Mouse (Mus musculus): ENCODE results near the gene Slc35a5. TPM values are rescaled to one million over a fixed set of nuclear protein-coding genes. Genes with fewer than 3 reads are reported as not detected.

Gene Slc35a5
- polyA plus RNA-seq, 1 experiment from 2014 or later, result 12.8 TPM

- H3K9me3 ChIP-seq (ENCODE audit: control insufficient read depth, low read length), result no peaks in the 10 kb centered on the region
- H3K4me3 ChIP-seq (ENCODE audit: low read depth, low read length), result peak overlapping the region; percentile 13; the same call in 1 of the 2 replicates
- no peaks in the 10 kb centered on the region for H3K36me3 ChIP-seq (ENCODE audit: control insufficient read depth, insufficient read depth, low read length)
- 73% methylated on average over 2 of the region's 2 CpGs for WGBS
- no peaks in the 10 kb centered on the region for H3K27me3 ChIP-seq (ENCODE audit: control insufficient read depth, insufficient read depth, low read length)
- DNase-seq (ENCODE audit: low spot score) (no peak), ATAC-seq (ENCODE audit: low FRiP score, low TSS enrichment) (no peak)
- peak overlapping the region; percentile 58 for H3K4me2 ChIP-seq (replicated peaks; ENCODE audit: low read depth)
- H3K4me1 ChIP-seq (replicated peaks; ENCODE audit: control insufficient read depth, insufficient read depth), result no peaks in the 10 kb centered on the region
- H3K27ac ChIP-seq (replicated peaks), result no peak overlapping the region
- no peak for TF ChIP-seq CTCF (IDR thresholded peaks at IDR 0.05; ENCODE audit: low read depth)
- TF ChIP-seq EP300 (optimal IDR thresholded peaks at IDR 0.05), result no peak
- H3K9ac ChIP-seq (ENCODE audit: low read length), result no peak overlapping the region
Observed at GRCm38 (mm10) chr16:45097467-45097866, 61.0 kb downstream of the Slc35a5 start.

DNA sequence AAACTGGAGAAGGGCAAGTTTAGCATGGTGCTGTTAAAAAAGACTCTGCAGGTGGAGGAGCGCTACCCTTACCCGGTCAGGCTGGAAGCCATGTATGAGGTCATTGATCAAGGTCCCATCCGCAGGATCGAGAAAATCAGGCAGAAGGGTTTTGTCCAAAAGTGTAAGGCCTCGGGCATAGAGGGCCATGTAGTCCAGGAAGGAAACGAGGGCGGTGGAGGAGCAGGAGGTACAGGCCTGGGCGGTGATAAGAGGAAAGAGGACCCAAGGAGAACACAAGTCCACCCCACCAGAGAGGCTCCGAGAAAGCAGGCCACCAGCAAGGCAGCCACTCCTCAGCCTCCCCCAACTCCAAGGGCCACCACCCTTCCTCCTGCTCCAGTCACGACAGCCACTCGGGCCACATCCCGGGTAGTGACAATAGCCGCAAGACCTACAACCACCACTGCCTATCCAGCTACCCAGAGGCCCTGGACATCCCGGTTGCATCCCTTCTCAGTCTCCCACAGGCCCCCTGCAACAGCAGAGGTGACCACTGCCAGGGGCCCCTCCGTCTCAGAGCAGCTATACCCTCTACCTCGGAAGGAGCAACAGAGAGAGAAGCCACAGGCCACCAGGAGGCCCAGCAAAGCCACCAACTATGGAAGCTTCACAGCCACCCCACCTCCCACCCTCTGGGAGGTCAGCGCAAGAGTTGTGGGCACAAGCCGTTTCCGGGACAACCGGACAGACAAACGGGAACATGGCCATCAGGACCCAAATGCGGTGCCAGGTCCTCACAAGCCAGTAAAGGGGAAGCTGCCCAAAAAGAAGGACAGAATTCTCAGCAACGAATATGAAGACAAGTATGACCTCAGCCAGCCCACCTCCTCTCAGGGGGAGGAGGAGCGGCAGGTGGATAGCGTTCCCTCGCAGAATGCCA, 62.7 kb downstream of the Slc35a5 start:
- Histone ChIP-seq H3K27me3 (ENCODE audit: control insufficient read depth, insufficient read depth, low read length) (no peaks in the 10 kb centered on the region), H3K36me3 (ENCODE audit: control insufficient read depth, insufficient read depth, low read length) (no peaks in the 10 kb centered on the region), H3K27ac (replicated peaks) (no peak overlapping the region), H3K9ac (ENCODE audit: low read length) (no peak overlapping the region), H3K9me3 (ENCODE audit: control insufficient read depth, low read length) (no peaks in the 10 kb centered on the region), H3K4me3 (ENCODE audit: low read depth, low read length) (peak overlapping the region; percentile 10; the same call in 1 of the 2 replicates), H3K4me2 (replicated peaks; ENCODE audit: low read depth) (peak overlapping the region; percentile 58), H3K4me1 (replicated peaks; ENCODE audit: control insufficient read depth, insufficient read depth) (no peaks in the 10 kb centered on the region)
- ATAC-seq (ENCODE audit: low FRiP score, low TSS enrichment) (no peak), DNase-seq (ENCODE audit: low spot score) (no peak)
- 87% methylated on average over 26 of the region's 26 CpGs for WGBS
- TF ChIP-seq EP300 (optimal IDR thresholded peaks at IDR 0.05), result no peak
- TF ChIP-seq CTCF (IDR thresholded peaks at IDR 0.05; ENCODE audit: low read depth), result no peak

- peak overlapping the region; percentile 58 for H3K4me2 ChIP-seq (replicated peaks; ENCODE audit: low read depth)
- H3K4me1 ChIP-seq (replicated peaks; ENCODE audit: control insufficient read depth, insufficient read depth), result no peaks in the 10 kb centered on the region
- H3K27me3 ChIP-seq (ENCODE audit: control insufficient read depth, insufficient read depth, low read length), result no peaks in the 10 kb centered on the region
- no peaks in the 10 kb centered on the region for H3K36me3 ChIP-seq (ENCODE audit: control insufficient read depth, insufficient read depth, low read length)
- no peak for TF ChIP-seq CTCF (IDR thresholded peaks at IDR 0.05; ENCODE audit: low read depth)
- no peak for TF ChIP-seq EP300 (optimal IDR thresholded peaks at IDR 0.05)
- peak overlapping the region; percentile 47 for H3K4me3 ChIP-seq (ENCODE audit: low read depth, low read length)
- ATAC-seq (ENCODE audit: low FRiP score, low TSS enrichment) (no peak), DNase-seq (ENCODE audit: low spot score) (no peak)
- H3K9ac ChIP-seq (ENCODE audit: low read length), result no peak overlapping the region
- 85% methylated on average over 13 of the region's 13 CpGs for WGBS
- H3K9me3 ChIP-seq (ENCODE audit: control insufficient read depth, low read length), result no peaks in the 10 kb centered on the region
- no peak overlapping the region for H3K27ac ChIP-seq (replicated peaks)
Observed at GRCm38 (mm10) chr16:45095030-45095429, 63.5 kb downstream of the Slc35a5 start.

GRCm38 (mm10) chr16:45094136-45094756, 64.3 kb downstream of the Slc35a5 start:
- H3K9me3 ChIP-seq (ENCODE audit: control insufficient read depth, low read length), result no peaks in the 10 kb centered on the region
- H3K36me3 ChIP-seq (ENCODE audit: control insufficient read depth, insufficient read depth, low read length), result no peaks in the 10 kb centered on the region
- peak overlapping the region; percentile 83 for H3K27ac ChIP-seq (replicated peaks)
- ATAC-seq (ENCODE audit: low FRiP score, low TSS enrichment) (no peak), DNase-seq (ENCODE audit: low spot score) (no peak)
- no peaks in the 10 kb centered on the region for H3K4me1 ChIP-seq (replicated peaks; ENCODE audit: control insufficient read depth, insufficient read depth)
- TF ChIP-seq EP300 (optimal IDR thresholded peaks at IDR 0.05) (no peak), CTCF (IDR thresholded peaks at IDR 0.05; ENCODE audit: low read depth) (no peak)
- H3K4me3 ChIP-seq (ENCODE audit: low read depth, low read length), result peak overlapping the region; percentile 47
- peak overlapping the region; percentile 68 for H3K9ac ChIP-seq (ENCODE audit: low read length)
- WGBS, result 1% methylated on average over 9 of the region's 9 CpGs
- H3K27me3 ChIP-seq (ENCODE audit: control insufficient read depth, insufficient read depth, low read length), result no peaks in the 10 kb centered on the region
- peak overlapping the region; percentile 58 for H3K4me2 ChIP-seq (replicated peaks; ENCODE audit: low read depth)

- peak within 1 kb of the TSS; percentile 68 for H3K9ac ChIP-seq (ENCODE audit: low read length)
- peak within 1 kb of the TSS; percentile 47 for H3K4me3 ChIP-seq (ENCODE audit: low read depth, low read length)
- DNase-seq (ENCODE audit: low spot score), result peak; percentile 43
- WGBS, result 11% methylated on average over 6 of the region's 6 CpGs
- peak; percentile 68; the same call in 1 of the 2 replicates for ATAC-seq (ENCODE audit: low FRiP score, low TSS enrichment)
- H3K27ac ChIP-seq (replicated peaks), result peak within 1 kb of the TSS; percentile 83
- H3K4me1 ChIP-seq (replicated peaks; ENCODE audit: control insufficient read depth, insufficient read depth), result no peaks in the 10 kb centered on the region
- no peaks in the 10 kb centered on the region for H3K27me3 ChIP-seq (ENCODE audit: control insufficient read depth, insufficient read depth, low read length)
- H3K36me3 ChIP-seq (ENCODE audit: control insufficient read depth, insufficient read depth, low read length), result no peaks in the 10 kb centered on the region
- H3K4me2 ChIP-seq (replicated peaks; ENCODE audit: low read depth), result peak within 1 kb of the TSS; percentile 58
- no peak for TF ChIP-seq CTCF (IDR thresholded peaks at IDR 0.05; ENCODE audit: low read depth)
- no peak for TF ChIP-seq EP300 (optimal IDR thresholded peaks at IDR 0.05)
- H3K9me3 ChIP-seq (ENCODE audit: control insufficient read depth, low read length), result no peaks in the 10 kb centered on the region
Observed at GRCm38 (mm10) chr16:45093137-45093731, 65.3 kb downstream of the Slc35a5 start, which contains the start of gene Ccdc80. Ccdc80 (plus strand) TSS chr16:45093402.

Measured in stomach, postnatal 0 days (tissue).